Mouse (Mus musculus) liver, embryonic 11.5 days (tissue): ENCODE data around the gene Ssxb3. TPM values are rescaled to one million over a fixed set of nuclear protein-coding genes. Genes with fewer than 3 reads are reported as not detected.
"Not testable (repeated sequence)": the region's sequence is repeated elsewhere in the genome, so short reads cannot be mapped to it uniquely, and the experiment has no call there.

Source experiments
- ATAC-seq: fragments of 200-750 bp; cut with Nextera tagmentation; replicated peaks from 2 replicates; pipeline ENCODE4 v1.8.0; 2017; ENCODE audit warnings: moderate number of reproducible peaks, mild to moderate bottlenecking, moderate TSS enrichment, moderate library complexity; ENCODE audit not compliant: low FRiP score
- DNase-seq: peaks from one replicate; pipeline ENCODE4 v3.0.0-alpha.2; 2017; ENCODE audit warnings: low spot score
- H3K27ac ChIP-seq: fragments of 300-500 bp; sonication (generic); 2 replicates; pipeline ENCODE4 v1.5.1; 2014; ENCODE audit warnings: mild to moderate bottlenecking, low read depth, low read length, control low read depth
- H3K27me3 ChIP-seq: fragments of 300-500 bp; sonication (generic); replicated peaks from 2 replicates; pipeline ENCODE4 v1.6.1; 2014; ENCODE audit warnings: low read length, mixed read lengths; ENCODE audit not compliant: control insufficient read depth, insufficient read depth
- H3K36me3 ChIP-seq: fragments of 300-500 bp; sonication (generic); 2 replicates; pipeline ENCODE4 v1.6.1; 2014; ENCODE audit warnings: mild to moderate bottlenecking, low read length, moderate library complexity, mixed read lengths; ENCODE audit not compliant: control insufficient read depth, insufficient read depth
- H3K4me1 ChIP-seq: fragments of 300-500 bp; sonication (generic); replicated peaks from 2 replicates; pipeline ENCODE4 v1.6.1; 2014; ENCODE audit warnings: low read length, mixed read lengths; ENCODE audit not compliant: control insufficient read depth, insufficient read depth
- H3K4me2 ChIP-seq: fragments of 300-500 bp; sonication (generic); 2 replicates; pipeline ENCODE4 v1.6.1; 2014; ENCODE audit warnings: mild to moderate bottlenecking, control low read depth, moderate library complexity
- H3K4me3 ChIP-seq: fragments of 300-500 bp; sonication (generic); 2 replicates; pipeline ENCODE4 v1.5.1; 2014; ENCODE audit warnings: low read depth, low read length, control low read depth
- H3K9ac ChIP-seq: fragments of 300-500 bp; sonication (generic); 2 replicates; pipeline ENCODE4 v1.6.1; 2014; ENCODE audit warnings: low read depth, low read length, control low read depth
- H3K9me3 ChIP-seq: fragments of 300-500 bp; sonication (generic); 2 replicates; pipeline ENCODE4 v1.6.1; 2016; ENCODE audit warnings: low read length, inconsistent platforms, mixed read lengths; ENCODE audit not compliant: control insufficient read depth
- WGBS: fragments of 180-500 bp; shearing (Covaris S2); extraction: QIAGEN DNeasy Blood & Tissue Kit; methylation state at CpG from one replicate; pipeline ENCODE4 v1.1.7; 2014; 5-methylcytosine and 5-hydroxymethylcytosine counted together
- polyA plus RNA-seq: library from polyadenylated mRNA; unstranded; fragments of >200 nt; fragmentation: Nextera tagmentation; extraction: Ambion mirVana; gene quantifications from 2 replicates; pipeline ENCODE4 v1.2.1, GENCODE M21; 2014

The Ssxb3 gene
- not detected in 2 replicates for polyA plus RNA-seq

DNA sequence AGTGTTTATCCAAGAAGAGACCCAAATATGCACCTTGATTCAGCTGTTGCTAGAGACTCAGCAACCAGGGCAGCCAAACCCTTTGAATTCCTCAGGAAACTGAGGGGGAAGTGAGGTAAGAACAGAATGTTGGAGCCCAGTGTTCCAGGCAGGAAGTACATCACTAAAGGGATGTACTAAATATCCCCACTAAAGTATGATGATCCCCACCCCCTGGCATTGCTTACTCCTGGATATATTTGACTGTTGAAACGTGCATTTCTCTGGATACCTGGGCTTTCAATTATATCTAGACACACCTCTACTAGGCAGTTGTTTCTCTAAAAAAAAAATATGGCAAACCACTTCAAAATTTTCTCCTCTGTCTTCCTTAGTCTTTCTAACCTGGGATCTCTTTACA is at the start of gene Ssxb3:
Ssxb3 (minus strand) TSS at position 101 of the 400 bp plus-strand sequence.
- WGBS, result 16% methylated on average over 1 of the region's 1 CpGs
- ATAC-seq, result not testable (repeated sequence)

DNA sequence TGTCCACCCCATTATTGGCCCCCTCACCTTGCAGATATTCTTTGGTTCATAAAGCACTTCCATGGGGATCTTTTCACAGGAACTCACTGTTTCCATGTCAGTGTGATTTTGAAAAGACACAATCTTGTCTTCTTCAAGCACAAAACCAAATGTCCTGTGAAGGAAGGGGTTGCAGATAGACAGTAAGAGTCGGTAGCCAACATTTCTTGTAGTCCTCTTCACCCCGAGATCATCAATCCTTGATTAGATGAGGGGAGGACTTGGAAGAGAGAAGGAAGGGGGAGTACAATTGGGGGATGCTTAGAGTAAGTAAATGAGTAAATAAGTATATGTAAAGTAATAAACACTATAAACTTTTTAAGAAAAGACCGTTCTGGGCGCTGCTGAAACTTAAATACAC is 43.5 kb downstream of the Ssxb3 start, which contains the start of gene Ssxb6:
Ssxb6 (minus strand) TSS at position 101 of the 400 bp plus-strand sequence.
- ATAC-seq, result not testable (repeated sequence)

More for the DNA sequence above, at the start of gene Ssxb3:
- not testable (repeated sequence) for H3K9me3 ChIP-seq, H3K36me3 ChIP-seq, H3K27ac ChIP-seq, DNase-seq, H3K27me3 ChIP-seq, H3K4me2 ChIP-seq, H3K9ac ChIP-seq, H3K4me1 ChIP-seq, H3K4me3 ChIP-seq

More for the DNA sequence above, 43.5 kb downstream of the Ssxb3 start, which contains the start of gene Ssxb6:
- H3K4me1 ChIP-seq, H3K9ac ChIP-seq, DNase-seq, H3K4me2 ChIP-seq, H3K27ac ChIP-seq, H3K36me3 ChIP-seq, H3K9me3 ChIP-seq, H3K4me3 ChIP-seq, H3K27me3 ChIP-seq: not testable (repeated sequence)
- 68% methylated on average over 4 of the region's 4 CpGs for WGBS

Other genes with a start within 250 kb of the Ssxb3 start
- not detected in 2 replicates for gene Ssxb9, start 224.8 kb downstream of the Ssxb3 start, polyA plus RNA-seq
- gene Ssxb1, start 178.5 kb downstream of the Ssxb3 start, polyA plus RNA-seq, result not detected in 2 replicates
- gene Ssxb2, start 130.1 kb downstream of the Ssxb3 start, polyA plus RNA-seq, result not detected in 2 replicates
- gene Gm14459, start 66.9 kb downstream of the Ssxb3 start, polyA plus RNA-seq, result not detected in 2 replicates
- gene Ssxb6, start 43.6 kb downstream of the Ssxb3 start, polyA plus RNA-seq, result not detected in 2 replicates
- not detected in 2 replicates for gene Ssxb8, start 99.0 kb upstream of the Ssxb3 start, polyA plus RNA-seq
- not detected in 2 replicates for gene Ssx9, start 156.6 kb upstream of the Ssxb3 start, polyA plus RNA-seq
- gene Ssxb5, start 211.9 kb upstream of the Ssxb3 start, polyA plus RNA-seq, result not detected in 2 replicates